Mouse (Mus musculus): Measurements from ENCODE around the gene Kif1a.

The Kif1a gene

DNA sequence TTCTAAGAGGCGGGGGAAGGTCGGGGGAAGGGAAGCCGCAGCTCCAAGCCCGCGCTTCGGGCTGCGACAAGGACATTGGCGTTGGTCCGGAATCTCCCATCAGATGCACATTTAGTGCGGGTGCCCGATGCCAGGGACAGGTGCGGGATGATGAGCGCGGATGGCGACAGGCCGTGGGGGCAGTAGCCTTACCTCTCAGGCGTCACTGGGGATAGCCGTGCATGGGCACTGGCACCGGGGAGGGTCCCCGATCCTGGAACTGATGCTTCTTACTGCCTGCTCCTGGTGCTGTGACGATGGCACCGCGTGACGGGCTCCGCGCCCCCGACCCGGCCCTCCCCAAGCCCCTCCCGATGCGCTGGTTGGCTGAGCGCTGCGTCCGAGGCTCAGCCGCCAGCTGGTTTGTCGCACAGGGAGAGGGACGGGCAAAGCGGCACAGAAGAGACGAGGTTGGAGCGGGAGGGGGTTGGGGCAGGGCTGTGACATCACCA is at the start of gene Kif1a:
Gene Kif1a, minus strand, starts transcription at position 381 of the 491 bp plus-strand sequence.
- DNase-seq = peak; percentile 51 to 62

GRCm38 (mm10) chr1:93150907-93151661 is 49.3 kb upstream of the Kif1a start:
- DNase-seq = no peak

- DNase-seq = no peak
These were observed 42.4 kb upstream of the Kif1a start for GRCm38 (mm10) chr1:93144176-93144575.

DNA sequence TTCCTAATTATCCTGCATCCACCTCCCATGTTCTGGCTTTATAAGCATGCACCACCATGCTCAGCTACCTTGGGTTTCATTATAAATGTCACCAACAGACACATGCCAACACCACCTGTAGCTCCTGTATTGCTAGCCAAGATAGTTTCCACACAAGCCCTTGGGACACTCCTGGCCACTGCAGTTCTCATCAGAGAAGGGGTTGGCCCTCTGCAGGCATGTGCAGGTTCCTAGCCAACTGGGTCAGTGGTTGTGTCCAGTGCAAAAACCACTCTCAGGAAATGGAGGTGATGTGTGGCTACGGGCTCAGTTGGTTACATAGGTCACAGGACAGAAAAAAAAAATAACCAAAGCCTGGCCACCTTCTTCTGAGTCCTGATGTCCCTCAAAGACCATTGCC is 41.1 kb upstream of the Kif1a start:
- DNase-seq = no peak

DNA sequence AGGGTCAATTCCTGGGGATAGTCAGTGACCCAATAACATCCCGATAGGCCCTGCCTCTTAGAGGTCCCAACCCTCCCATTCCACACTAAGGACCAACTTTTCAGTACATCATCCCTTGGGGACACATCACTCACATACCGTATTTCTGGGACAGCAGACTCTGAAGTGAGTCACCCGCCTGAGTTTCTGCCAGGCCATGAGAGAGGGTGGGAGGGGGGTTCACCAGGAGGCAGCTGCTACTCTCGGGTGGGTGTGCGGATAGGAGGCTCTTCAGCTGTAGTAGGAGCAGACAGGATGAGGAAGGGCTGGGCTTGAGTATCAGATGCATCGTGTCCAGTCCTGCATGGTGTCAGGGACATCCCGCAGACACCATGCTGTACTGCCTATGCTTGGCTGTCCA is 38.0 kb upstream of the Kif1a start:
- DNase-seq = no peak

DNA sequence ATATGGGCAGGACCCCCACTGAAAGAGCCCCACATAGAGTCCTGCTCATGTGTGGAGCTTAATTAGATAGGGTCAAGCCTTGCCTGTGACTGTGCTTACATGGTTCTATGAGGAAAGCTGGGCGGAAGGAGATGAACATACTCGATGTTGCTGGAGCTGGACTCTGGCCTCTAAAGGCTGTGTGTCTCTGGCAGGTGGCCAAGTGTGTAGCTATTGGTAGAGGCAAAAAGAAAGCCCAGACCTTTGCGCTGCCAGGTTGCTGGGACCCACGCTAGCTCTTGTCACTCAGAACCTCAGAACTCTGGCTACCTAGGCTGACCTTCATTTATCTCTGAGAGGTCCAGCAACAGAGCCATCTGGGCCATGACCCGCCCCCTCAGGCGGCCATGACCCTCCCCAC is 36.8 kb upstream of the Kif1a start:
- peak; percentile 63 to 78 for DNase-seq

GRCm38 (mm10) chr1:93135036-93135526 is 33.3 kb upstream of the Kif1a start, which contains the start of gene Agxt:
Gene Agxt, plus strand, starts transcription at chr1:93135240.
- no peak for DNase-seq

- no peak for DNase-seq
These were observed 30.9 kb upstream of the Kif1a start for GRCm38 (mm10) chr1:93132676-93133075.

- DNase-seq = peak in 1 of 2 experiments; percentile 18
These were observed 28.7 kb upstream of the Kif1a start for GRCm38 (mm10) chr1:93130242-93130983.

DNA sequence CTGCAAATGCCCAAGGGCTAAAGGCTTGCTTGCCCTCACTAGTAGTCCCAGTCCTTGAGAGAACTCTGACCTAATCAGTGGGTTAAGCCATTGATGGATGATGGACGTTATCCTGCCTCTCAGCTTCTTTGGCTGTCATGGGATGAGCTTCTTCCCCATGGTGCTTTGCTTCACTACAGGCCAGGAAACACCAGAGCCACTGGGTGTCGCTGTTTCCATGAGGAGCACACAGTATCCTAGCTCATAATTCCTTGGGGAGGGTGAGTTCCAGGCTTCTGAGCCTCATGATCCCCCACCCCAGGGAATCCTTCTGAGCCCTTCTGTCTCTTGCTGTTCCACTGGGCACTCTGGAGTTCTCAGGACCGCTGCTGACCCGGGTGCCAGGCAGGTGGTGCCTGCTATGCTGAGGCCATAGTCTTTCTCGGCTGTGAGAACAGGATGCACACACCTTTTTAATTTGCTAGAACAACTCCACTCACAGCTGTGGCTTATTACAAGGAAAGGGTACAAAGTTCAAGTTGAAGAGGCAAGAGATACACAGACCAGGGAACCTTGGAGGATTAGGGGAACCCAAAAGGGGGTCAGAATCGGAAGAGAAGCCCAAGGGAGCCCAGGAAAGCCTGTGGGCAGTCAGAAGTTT is 27.1 kb upstream of the Kif1a start:
- peak; percentile 81 to 84 for DNase-seq

DNA sequence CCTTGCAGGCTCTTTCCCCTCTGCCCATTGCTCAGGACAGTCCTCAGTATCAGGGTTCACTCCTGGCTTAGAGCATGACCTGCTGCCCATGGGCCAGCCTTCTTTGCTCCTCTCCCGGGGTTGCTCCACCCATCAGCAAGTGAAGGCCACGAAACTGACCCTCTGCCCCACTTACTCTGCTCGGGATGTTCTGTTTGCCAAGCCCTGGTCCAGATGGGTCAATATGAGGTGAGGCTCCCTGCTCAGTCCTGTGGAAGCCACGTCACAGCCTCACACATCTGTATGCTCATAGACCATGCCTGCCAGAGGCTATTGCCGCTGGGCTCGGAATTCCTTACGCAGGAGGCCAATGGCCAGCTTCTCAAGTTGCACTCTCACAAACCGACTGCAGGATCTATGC is 26.5 kb upstream of the Kif1a start:
- no peak for DNase-seq

DNA sequence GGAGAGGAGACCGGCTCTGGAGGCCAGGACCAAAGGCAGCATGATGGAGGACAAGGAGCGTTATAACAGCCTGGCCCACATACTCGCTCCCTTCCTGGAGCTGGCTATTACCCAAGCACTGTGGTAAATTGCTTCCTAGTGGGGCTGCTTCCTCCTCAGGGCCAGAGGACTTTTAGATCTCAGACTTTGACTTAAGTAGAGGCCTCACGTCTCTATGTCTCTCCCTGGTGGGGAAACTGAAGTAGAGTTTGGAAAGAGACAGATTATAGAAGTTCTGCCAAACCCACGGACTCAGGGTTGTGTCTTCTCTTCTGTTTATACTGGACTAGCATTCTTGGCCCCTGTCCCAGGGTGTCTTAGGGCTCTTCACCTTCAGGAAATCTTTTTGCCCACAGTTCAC is 23.5 kb upstream of the Kif1a start:
- peak in 1 of 2 experiments; percentile 22 for DNase-seq

- no peak for DNase-seq
These were observed 22.3 kb upstream of the Kif1a start for GRCm38 (mm10) chr1:93124066-93124465.

- DNase-seq = no peak
These were observed 21.6 kb upstream of the Kif1a start for GRCm38 (mm10) chr1:93123179-93123854.

DNA sequence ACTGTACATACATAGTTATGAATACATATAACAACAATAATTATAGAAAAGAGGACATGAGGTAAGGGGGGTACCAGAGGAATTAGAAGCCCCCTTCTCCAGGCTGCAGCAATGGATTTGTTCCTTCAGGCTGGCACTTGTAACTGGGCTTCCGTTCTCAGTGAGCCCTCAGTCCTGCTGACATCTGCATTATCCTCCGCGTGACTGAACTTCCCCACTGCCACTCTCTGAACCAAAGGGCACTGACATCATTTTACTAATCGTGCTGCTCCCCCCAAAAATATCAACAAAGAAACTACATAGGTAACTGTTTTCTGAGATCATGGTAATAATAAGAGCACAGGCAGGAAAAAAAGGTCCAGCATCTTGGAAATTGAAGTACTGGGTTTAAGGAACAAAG is 17.1 kb upstream of the Kif1a start:
- DNase-seq = no peak

GRCm38 (mm10) chr1:93115471-93115870 is 13.7 kb upstream of the Kif1a start:
- DNase-seq = no peak

DNA sequence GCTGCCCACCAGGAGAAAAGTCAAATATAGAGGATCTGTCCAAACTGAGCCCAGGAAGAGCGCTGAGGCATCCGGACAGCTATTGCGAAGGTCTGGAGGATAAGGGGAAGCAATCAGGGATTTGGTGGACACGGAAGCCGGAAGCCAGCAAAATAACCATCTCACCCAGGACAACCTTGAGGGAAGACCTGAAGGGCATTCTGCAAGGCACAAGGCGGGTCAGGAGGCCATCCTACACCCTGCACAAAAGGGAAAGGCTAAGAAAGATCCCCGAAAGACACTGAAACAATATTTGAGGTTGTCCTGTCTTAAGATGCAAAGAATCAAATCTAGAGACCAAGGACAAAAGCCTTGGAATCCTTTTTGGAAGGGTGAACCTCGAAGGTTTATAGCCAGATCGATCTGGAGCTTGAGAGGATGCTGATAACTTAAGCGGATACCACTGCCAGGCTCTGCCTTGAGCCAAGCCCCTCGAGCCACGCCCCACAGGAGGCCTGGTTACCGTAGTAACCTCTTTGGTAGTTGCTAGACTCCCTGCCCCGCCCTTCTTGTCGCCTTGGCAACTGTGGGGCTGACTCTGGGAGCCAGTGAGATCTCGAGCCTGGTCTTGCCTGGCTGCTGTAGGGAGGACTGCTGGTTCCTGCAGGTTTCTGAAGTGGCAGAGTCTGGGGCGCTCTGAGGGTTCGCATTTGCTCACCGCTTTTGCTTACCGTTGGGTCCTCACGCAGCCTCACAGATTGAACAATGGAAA is 13.1 kb upstream of the Kif1a start:
- peak; percentile 84 to 87 for DNase-seq

DNA sequence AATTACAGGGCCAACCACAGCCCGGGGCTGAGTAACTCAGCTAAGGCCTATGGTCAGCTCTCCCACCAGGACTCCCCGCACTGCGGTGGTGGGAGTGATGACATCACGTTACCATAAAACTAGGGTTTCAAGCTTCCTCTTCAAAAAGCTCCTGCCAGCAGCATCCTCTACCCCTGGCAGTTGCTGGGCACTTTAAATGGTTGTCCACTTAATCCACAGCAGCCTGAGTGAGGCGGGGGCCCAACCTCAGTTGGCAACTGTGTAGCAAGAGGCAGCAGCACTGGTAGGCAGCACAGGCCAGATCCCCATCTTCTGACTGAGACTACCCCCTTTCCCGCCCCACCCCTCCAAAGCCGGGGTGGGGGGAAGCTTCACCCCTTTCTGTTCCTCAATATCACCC is 949 bp upstream of the Kif1a start:
- DNase-seq = no peak

- DNase-seq = peak; percentile 37 to 56
These were observed 917 bp downstream of the Kif1a start for GRCm38 (mm10) chr1:93100576-93101491.

DNA sequence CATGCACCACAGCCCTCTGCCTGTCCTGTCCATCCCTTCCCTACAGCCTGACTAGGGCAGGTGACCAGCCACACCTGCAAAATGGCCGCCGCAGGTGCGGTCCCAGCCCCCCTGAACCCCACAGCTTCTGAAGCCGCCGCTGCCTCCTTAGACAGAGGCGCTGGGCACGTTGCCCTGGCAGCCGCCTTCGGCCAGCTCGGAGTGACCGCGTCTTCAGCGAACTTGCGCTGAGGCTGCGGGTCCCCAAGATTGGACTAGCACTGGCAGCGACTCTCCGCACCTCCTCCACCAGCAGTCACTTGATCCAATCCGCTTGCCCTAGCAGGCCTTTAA is 1.5 kb downstream of the Kif1a start:
- DNase-seq = peak; percentile 31 to 42

DNA sequence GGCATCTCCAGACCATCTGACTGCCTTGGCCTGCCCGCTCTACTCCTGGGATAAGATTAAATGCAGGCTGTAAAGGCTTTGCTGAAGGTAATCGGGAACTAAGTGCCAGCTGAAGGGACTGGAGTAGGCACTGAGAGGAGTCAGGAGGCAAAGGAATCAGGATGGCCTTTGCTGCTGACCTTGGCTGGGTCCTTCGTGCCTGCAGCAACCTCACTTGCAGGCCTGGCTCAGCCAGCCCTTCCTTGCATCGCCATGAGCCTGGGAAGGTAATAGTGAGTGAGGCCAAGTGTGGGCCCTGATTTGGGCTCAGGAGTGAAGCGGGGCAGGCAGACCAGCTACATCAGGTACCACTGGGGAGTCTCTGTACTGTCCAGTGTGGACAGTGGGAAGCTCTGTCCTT is 2.8 kb downstream of the Kif1a start:
- DNase-seq = no peak

All from kidney, postnatal 4 days (tissue).